Mouse (Mus musculus) gastrocnemius, adult 2 months (tissue): Measurements from ENCODE around the gene Crhr1. TPM values are rescaled to one million over a fixed set of nuclear protein-coding genes. Genes with fewer than 3 reads are reported as not detected.
"Not testable (repeated sequence)": the region's sequence is repeated elsewhere in the genome, so short reads cannot be mapped to it uniquely, and the experiment has no call there.

Experiments used
- DNase-seq: peaks from one replicate; pipeline ENCODE4 v3.0.0; 2022
- H3K27ac ChIP-seq: fragments of 200-600 bp; 2 replicates; pipeline ENCODE4 v1.8.1; 2022; ENCODE audit warnings: mild to moderate bottlenecking
- H3K4me3 ChIP-seq: fragments of 200-600 bp; 2 replicates; pipeline ENCODE4 v1.8.1; 2022; ENCODE audit warnings: mild to moderate bottlenecking, moderate library complexity
- CTCF ChIP-seq: fragments of 200-600 bp; IDR thresholded peaks from 2 replicates; pipeline ENCODE4 v1.8.1; 2022; ENCODE audit warnings: antibody characterized with exemption, mild to moderate bottlenecking, moderate library complexity
- intact Hi-C: fragments of 180-260 bp; cut with DNase I; formaldehyde crosslinking; loops from one replicate; pipeline ENCODE4 v1.15.1; 2025
- total RNA-seq, 2 experiments: library from RNA; stranded (reverse); gene quantifications; 2 replicates each; pipeline ENCODE4 v1.2.3; 2021

The Crhr1 gene
- total RNA-seq, 2 experiments from 2014 or later: not detected

GRCm38 (mm10) chr11:104186135-104186836 is 53.6 kb downstream of the Crhr1 start, which contains the start of gene Sppl2c:
Sppl2c (plus strand) TSS chr11:104186327.
- Histone ChIP-seq H3K27ac (no peak within 1 kb of the TSS), H3K4me3 (no peak within 1 kb of the TSS)
- intact Hi-C loops: no loop called here
- DNase-seq: no peak
- no peak for TF ChIP-seq CTCF

GRCm38 (mm10) chr11:104186837-104187150 is 54.1 kb downstream of the Crhr1 start:
- no peak for TF ChIP-seq CTCF
- intact Hi-C loops: no loop called here
- H3K4me3 ChIP-seq: no peak overlapping the region
- no peak overlapping the region for H3K27ac ChIP-seq
- no peak for DNase-seq

- no peak overlapping the region for H3K4me3 ChIP-seq
- no peak for DNase-seq
- TF ChIP-seq CTCF: no peak
- intact Hi-C loops: no loop called here
- no peak overlapping the region for H3K27ac ChIP-seq
Observed at GRCm38 (mm10) chr11:104187766-104188165, 55.1 kb downstream of the Crhr1 start.

DNA sequence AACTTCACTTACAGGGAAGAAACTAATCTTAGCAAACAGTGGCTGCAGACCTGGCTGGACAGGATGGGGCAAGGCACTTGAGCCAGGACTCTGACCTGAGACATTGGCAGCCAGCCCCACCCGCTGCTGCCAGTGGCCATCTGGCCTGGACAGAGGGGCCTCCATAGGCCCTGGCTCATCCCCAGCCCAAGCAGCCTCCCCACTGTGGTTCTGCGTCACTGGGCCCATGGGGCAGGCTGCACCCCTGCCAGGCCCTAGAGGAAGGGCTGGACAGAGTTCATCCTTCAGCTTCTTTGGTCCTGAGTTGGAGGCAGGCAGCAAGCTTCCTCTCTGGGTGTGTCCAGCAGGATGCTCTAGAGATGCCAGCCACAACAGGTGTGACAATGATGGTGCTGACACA is 57.4 kb downstream of the Crhr1 start:
- intact Hi-C loops: no loop called here
- Histone ChIP-seq H3K4me3 (no peak overlapping the region), H3K27ac (no peak overlapping the region)
- DNase-seq: no peak
- TF ChIP-seq CTCF: no peak

DNA sequence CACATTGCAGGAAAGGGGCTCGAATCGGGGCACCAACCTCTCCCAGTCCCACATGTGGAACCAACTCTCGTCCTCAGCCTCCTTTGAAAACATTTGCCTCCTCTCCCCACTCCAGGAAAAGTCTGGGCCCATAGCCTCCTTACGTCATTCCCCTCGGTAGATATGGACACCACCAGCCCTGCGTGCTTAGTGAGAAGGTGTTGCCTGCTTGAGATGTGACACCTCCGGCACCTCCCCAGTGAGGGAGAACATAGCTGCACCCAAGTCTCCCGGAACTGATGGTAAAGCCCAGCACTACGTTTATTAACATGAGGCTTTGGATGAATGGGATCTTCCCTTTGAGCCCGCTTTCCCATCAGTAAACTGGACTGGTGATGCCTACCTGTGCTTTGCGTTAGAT is 62.7 kb downstream of the Crhr1 start:
- TF ChIP-seq CTCF: no peak
- intact Hi-C loops: loop anchor here (5.0 kb wide), 1 partner anchor 208 kb away; no protein-coding TSS in a partner anchor
- Histone ChIP-seq H3K27ac (no peak overlapping the region), H3K4me3 (no peak overlapping the region)
- no peak for DNase-seq

GRCm38 (mm10) chr11:104195791-104196190 is 63.1 kb downstream of the Crhr1 start:
- DNase-seq: peak; percentile 66
- no peak overlapping the region for H3K4me3 ChIP-seq
- no peak overlapping the region for H3K27ac ChIP-seq
- TF ChIP-seq CTCF: peak; percentile 99
- intact Hi-C loops: loop anchor here (5.0 kb wide), 1 partner anchor 208 kb away; no protein-coding TSS in a partner anchor

GRCm38 (mm10) chr11:104197861-104198260 is 65.2 kb downstream of the Crhr1 start:
- Histone ChIP-seq H3K27ac (no peak overlapping the region), H3K4me3 (no peak overlapping the region)
- DNase-seq: no peak
- intact Hi-C loops: loop anchor here (5.0 kb wide), 1 partner anchor 211 kb away; no protein-coding TSS in a partner anchor
- no peak for TF ChIP-seq CTCF

- no peak for TF ChIP-seq CTCF
- no peak for DNase-seq
- H3K27ac ChIP-seq: no peak overlapping the region
- no peak overlapping the region for H3K4me3 ChIP-seq
- intact Hi-C loops: no loop called here
Observed at GRCm38 (mm10) chr11:104203271-104203670, 70.6 kb downstream of the Crhr1 start.

DNA sequence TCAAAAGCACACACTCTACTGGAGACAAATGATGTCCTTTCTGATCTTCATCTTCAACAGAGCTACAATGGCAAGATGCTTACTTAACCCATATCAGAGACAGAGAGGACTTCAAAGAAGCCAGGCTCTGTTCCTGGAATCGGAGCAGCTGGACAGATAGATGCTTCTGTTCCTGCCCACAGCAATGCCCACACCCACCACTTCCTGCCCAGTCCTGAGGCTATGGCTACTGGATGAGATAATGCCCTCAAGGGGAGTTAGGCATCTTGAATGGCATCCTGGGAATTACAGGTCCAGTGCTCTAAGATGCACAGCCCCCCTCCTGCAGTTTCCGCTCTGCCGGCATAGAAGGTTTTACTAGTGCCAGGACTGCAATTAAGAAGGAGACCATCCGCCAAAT is 73.9 kb downstream of the Crhr1 start:
- DNase-seq: no peak
- Histone ChIP-seq H3K27ac (no peak overlapping the region), H3K4me3 (no peak overlapping the region)
- TF ChIP-seq CTCF: no peak
- intact Hi-C loops: no loop called here

DNA sequence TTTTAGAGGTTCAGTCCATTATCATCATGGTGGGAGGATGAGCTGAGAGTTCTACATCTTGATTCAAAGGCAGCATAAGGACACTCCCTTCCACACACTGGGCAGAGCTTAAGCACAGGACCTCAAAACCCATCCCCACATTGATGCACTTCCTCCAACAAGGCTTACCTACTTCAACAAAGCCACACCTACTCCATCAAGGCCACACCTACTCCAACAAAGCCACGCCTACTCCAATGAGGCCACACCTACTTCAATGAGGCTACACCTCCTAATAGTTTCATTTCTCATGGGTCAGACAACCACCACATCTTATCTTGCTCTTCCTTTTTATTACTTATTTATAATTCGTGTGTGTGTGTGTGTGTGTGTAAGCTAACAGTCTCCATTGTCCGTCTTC is 76.4 kb downstream of the Crhr1 start:
- TF ChIP-seq CTCF: no peak
- no peak overlapping the region for H3K27ac ChIP-seq
- H3K4me3 ChIP-seq: no peak overlapping the region
- intact Hi-C loops: no loop called here
- no peak for DNase-seq

DNA sequence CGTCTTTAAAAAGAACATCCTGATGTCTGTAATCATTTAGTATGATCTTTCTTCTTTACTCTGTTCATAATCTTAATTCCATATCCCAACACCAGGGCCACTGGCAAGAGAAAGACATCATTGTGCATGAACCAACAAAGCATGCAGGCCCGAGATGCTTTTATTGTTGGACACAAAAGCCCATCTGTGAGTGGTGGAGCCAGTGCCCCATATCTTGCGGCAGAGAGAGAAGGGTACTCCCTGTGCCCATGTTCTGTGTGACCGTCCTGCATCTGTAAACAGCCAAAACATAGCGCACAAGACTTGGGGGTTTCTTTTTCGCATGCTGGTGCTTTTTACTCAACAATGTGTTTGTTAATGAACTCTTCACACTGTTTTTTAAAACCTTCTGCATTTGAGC is 78.6 kb downstream of the Crhr1 start:
- H3K27ac ChIP-seq: no peak overlapping the region
- no peak for DNase-seq
- intact Hi-C loops: no loop called here
- no peak overlapping the region for H3K4me3 ChIP-seq
- TF ChIP-seq CTCF: no peak

GRCm38 (mm10) chr11:104214128-104214527 is 81.5 kb downstream of the Crhr1 start:
- H3K4me3 ChIP-seq, H3K27ac ChIP-seq, DNase-seq, intact Hi-C loops: not testable (repeated sequence)

DNA sequence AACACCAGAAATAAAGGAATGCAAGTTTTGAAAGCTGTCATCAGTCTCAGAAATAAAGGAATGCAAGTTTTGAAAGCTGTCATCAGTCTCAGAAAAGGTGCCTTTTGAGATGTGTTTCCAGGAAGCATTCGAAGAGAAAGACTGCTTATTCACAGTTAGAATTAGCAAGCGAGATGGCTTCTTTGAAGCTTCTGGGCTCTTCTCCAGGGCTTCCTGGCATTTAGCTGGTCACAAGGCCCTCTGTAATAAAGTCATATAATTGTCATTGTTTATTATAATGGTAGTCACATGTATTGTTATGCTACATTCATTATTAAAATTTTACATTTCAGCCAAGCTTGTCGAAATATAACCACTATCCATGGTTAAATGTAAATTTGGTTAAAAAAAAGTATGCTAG is 85.4 kb downstream of the Crhr1 start:
- H3K27ac ChIP-seq: no peak overlapping the region
- no peak overlapping the region for H3K4me3 ChIP-seq
- no peak for DNase-seq
- TF ChIP-seq CTCF: no peak
- intact Hi-C loops: no loop called here

- H3K27ac ChIP-seq: no peak overlapping the region
- no peak for TF ChIP-seq CTCF
Observed at GRCm38 (mm10) chr11:104220291-104220690, 87.6 kb downstream of the Crhr1 start.

More at GRCm38 (mm10) chr11:104220291-104220690, 87.6 kb downstream of the Crhr1 start:
- DNase-seq: no peak
- no peak overlapping the region for H3K4me3 ChIP-seq
- intact Hi-C loops: no loop called here
